Mouse (Mus musculus) embryonic facial prominence, embryonic 11.5 days (tissue): ENCODE data around the gene Dlg2. TPM values are rescaled to one million over a fixed set of nuclear protein-coding genes. Genes with fewer than 3 reads are reported as not detected.

Source experiments
- ATAC-seq: fragments of 200-750 bp; cut with Nextera tagmentation; replicated peaks from 2 replicates; pipeline ENCODE4 v1.8.0; 2017; ENCODE audit warnings: low read depth; ENCODE audit not compliant: insufficient number of reproducible peaks, low FRiP score, low TSS enrichment
- DNase-seq: peaks from one replicate; pipeline ENCODE4 v3.0.0-alpha.2; 2015; ENCODE audit warnings: low spot score
- H3K27ac ChIP-seq: fragments of 300-500 bp; sonication (generic); replicated peaks from 2 replicates; pipeline ENCODE4 v1.5.1; 2014; ENCODE audit warnings: mild to moderate bottlenecking, low read depth, low read length, control low read depth
- H3K27me3 ChIP-seq: fragments of 300-500 bp; sonication (generic); 2 replicates; pipeline ENCODE4 v1.6.1; 2014; ENCODE audit warnings: mild to moderate bottlenecking, low read length, moderate library complexity, mixed read lengths; ENCODE audit not compliant: control insufficient read depth, insufficient read depth
- H3K36me3 ChIP-seq: fragments of 300-500 bp; sonication (generic); replicated peaks from 2 replicates; pipeline ENCODE4 v1.6.1; 2014; ENCODE audit warnings: low read depth, mild to moderate bottlenecking, low read length, moderate library complexity, mixed read lengths; ENCODE audit not compliant: control insufficient read depth, insufficient read depth
- H3K4me1 ChIP-seq: fragments of 300-500 bp; sonication (generic); 2 replicates; pipeline ENCODE4 v1.6.1; 2014; ENCODE audit warnings: low read length, mixed read lengths; ENCODE audit not compliant: control insufficient read depth, insufficient read depth
- H3K4me2 ChIP-seq: fragments of 300-500 bp; sonication (generic); 2 replicates; pipeline ENCODE4 v1.6.1; 2014; ENCODE audit warnings: low read depth, mild to moderate bottlenecking, control low read depth, low read length, moderate library complexity
- H3K4me3 ChIP-seq: fragments of 300-500 bp; sonication (generic); 2 replicates; pipeline ENCODE4 v1.5.1; 2014; ENCODE audit warnings: low read depth, low read length, control low read depth
- H3K9ac ChIP-seq: fragments of 300-500 bp; sonication (generic); replicated peaks from 2 replicates; pipeline ENCODE4 v1.6.1; 2014; ENCODE audit warnings: mild to moderate bottlenecking, control low read depth, low read length
- H3K9me3 ChIP-seq: fragments of 300-500 bp; sonication (generic); replicated peaks from 2 replicates; pipeline ENCODE4 v1.6.1; 2016; ENCODE audit warnings: mild to moderate bottlenecking, low read length, inconsistent platforms, mixed read lengths; ENCODE audit not compliant: control insufficient read depth
- WGBS: fragments of 180-500 bp; shearing (Covaris S2); extraction: QIAGEN DNeasy Blood & Tissue Kit; methylation state at CpG from one replicate; pipeline ENCODE4 v1.1.7; 2014; 5-methylcytosine and 5-hydroxymethylcytosine counted together
- polyA plus RNA-seq: library from polyadenylated mRNA; unstranded; fragments of >200 nt; fragmentation: Nextera tagmentation; extraction: Ambion mirVana; gene quantifications from 2 replicates; pipeline ENCODE4 v1.2.1, GENCODE M21; 2014

Dlg2 gene
- polyA plus RNA-seq, 1 experiment from 2014 or later: 5.3 TPM

GRCm38 (mm10) chr7:91412109-91412508 is 935.6 kb downstream of the Dlg2 start:
- H3K4me1 ChIP-seq: no peaks in the 10 kb centered on the region
- DNase-seq (no peak), ATAC-seq (no peak)
- H3K36me3 ChIP-seq: no peaks in the 10 kb centered on the region
- no peaks in the 10 kb centered on the region for H3K27me3 ChIP-seq
- no peak overlapping the region for H3K9ac ChIP-seq
- no peak overlapping the region for H3K4me3 ChIP-seq
- WGBS: 84% methylated on average over 5 of the region's 5 CpGs
- H3K27ac ChIP-seq: no peak overlapping the region
- no peak overlapping the region for H3K4me2 ChIP-seq
- no peaks in the 10 kb centered on the region for H3K9me3 ChIP-seq

DNA sequence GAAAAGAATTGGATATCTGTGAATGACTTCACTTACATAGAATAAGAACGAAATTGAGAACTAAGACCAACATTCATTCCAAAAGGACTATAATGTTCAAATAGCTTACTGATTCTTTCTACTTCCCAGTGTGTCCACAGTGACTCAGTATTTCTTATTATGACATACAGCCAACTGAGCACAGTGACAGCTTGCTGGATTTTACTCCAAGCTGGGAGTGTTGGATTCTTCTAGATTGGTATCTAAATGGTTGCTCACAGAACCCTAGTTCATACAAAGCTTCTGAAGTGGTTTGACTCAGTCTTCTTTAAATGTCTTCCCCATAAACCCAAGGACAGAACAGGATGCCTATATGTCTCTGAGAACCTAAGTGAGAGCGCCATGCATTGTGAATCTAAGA is 937.7 kb downstream of the Dlg2 start:
- Histone ChIP-seq H3K4me3 (no peak overlapping the region), H3K9ac (no peak overlapping the region), H3K9me3 (no peaks in the 10 kb centered on the region), H3K27ac (no peak overlapping the region), H3K4me2 (no peak overlapping the region), H3K36me3 (no peaks in the 10 kb centered on the region), H3K27me3 (no peaks in the 10 kb centered on the region), H3K4me1 (no peaks in the 10 kb centered on the region)
- DNase-seq: no peak
- WGBS: 82% methylated on average over 2 of the region's 2 CpGs
- ATAC-seq: no peak

- DNase-seq (no peak), ATAC-seq (no peak)
- Histone ChIP-seq H3K27me3 (no peaks in the 10 kb centered on the region), H3K36me3 (no peaks in the 10 kb centered on the region), H3K9me3 (no peaks in the 10 kb centered on the region), H3K4me2 (no peak overlapping the region), H3K27ac (no peak overlapping the region), H3K4me1 (no peaks in the 10 kb centered on the region), H3K4me3 (no peak overlapping the region), H3K9ac (no peak overlapping the region)
- 83% methylated on average over 2 of the region's 2 CpGs for WGBS
Measured at GRCm38 (mm10) chr7:91414749-91415148, 938.3 kb downstream of the Dlg2 start.

DNA sequence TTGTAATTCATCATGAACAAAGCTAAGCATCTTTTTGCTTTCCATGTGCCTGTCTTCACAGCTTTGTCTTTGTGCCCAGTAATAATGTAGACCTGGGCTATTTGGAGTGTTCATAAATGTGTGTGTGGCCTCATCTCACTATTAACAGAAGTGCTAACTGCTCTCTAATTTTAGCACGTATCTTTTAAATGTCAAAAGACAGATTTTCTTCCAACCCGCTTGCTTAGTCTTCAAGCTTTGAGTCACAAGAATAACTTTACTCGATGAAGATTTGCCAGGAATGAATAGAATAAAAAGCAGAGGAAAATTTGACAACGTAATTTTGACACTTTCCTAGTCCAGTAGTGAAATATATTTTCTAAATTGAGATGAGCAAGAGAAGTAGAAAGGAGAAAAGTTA is 943.7 kb downstream of the Dlg2 start:
- WGBS: 89% methylated on average over 4 of the region's 4 CpGs
- ATAC-seq (no peak), DNase-seq (no peak)

DNA sequence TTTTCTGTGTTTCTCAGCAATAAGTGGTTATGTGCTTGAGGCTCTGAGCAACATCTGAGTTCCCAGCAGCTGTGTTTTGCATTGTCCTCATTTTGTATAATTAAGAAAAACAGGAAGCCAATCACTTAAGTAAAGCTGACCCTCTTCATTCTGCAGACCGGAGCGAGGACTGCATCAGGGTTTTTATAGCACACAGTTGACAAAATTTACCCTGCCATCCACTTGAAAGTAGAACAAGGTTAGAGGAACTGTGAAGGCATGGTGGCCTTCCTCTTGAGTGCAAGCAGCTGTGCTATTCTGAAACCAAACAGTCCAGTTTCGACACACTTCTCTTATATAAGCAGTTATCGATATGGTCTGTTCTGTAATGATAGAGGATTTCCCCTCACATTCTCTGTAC is 947.3 kb downstream of the Dlg2 start:
- DNase-seq: no peak
- Histone ChIP-seq H3K9ac (no peak overlapping the region), H3K27me3 (no peaks in the 10 kb centered on the region), H3K4me2 (no peak overlapping the region), H3K9me3 (no peaks in the 10 kb centered on the region), H3K4me1 (no peaks in the 10 kb centered on the region), H3K4me3 (no peak overlapping the region), H3K27ac (no peak overlapping the region), H3K36me3 (no peaks in the 10 kb centered on the region)
- ATAC-seq: no peak
- 55% methylated on average over 4 of the region's 4 CpGs for WGBS

More for the DNA sequence above, 943.7 kb downstream of the Dlg2 start:
- no peaks in the 10 kb centered on the region for H3K9me3 ChIP-seq
- no peak overlapping the region for H3K4me3 ChIP-seq
- no peak overlapping the region for H3K27ac ChIP-seq
- no peak overlapping the region for H3K9ac ChIP-seq
- no peak overlapping the region for H3K4me2 ChIP-seq
- no peaks in the 10 kb centered on the region for H3K4me1 ChIP-seq
- H3K27me3 ChIP-seq: no peaks in the 10 kb centered on the region
- H3K36me3 ChIP-seq: no peaks in the 10 kb centered on the region

DNA sequence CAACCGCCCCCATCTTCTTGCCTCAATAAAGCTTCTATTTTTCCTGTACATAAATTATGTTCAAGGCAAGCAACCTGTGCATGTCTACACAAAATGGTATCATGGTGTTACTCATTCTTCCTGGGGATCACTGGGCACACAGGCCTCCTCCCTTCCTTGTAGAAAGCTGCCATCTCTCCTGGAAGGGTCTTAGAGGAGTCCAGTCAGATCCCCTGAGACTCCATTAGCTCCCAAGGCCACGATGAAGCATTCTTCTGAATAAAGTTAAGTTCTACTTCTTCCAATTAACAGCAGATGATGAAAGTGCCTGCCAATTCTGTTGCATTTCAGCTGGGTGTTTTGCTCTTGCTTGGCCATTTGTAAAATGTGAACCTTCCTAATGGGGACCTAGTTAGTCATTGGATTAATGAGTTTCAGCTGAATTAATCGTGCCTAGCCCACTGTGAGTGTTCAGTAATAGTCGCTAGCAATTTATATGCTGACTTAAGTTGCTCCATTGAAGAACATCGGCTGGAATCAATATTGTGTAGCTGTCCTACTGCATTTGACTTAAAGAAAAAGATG is 953.3 kb downstream of the Dlg2 start:
- Histone ChIP-seq H3K4me3 (no peak overlapping the region), H3K9ac (no peak overlapping the region), H3K4me1 (no peaks in the 10 kb centered on the region), H3K9me3 (no peaks in the 10 kb centered on the region), H3K36me3 (no peaks in the 10 kb centered on the region), H3K27me3 (no peaks in the 10 kb centered on the region), H3K27ac (no peak overlapping the region), H3K4me2 (no peak overlapping the region)
- DNase-seq (no peak), ATAC-seq (no peak)
- WGBS: 77% methylated on average over 5 of the region's 5 CpGs

GRCm38 (mm10) chr7:91431594-91432240 is 955.2 kb downstream of the Dlg2 start:
- no peaks in the 10 kb centered on the region for H3K4me1 ChIP-seq
- 43% methylated on average over 11 of the region's 11 CpGs for WGBS
- no peaks in the 10 kb centered on the region for H3K36me3 ChIP-seq
- H3K9ac ChIP-seq: no peak overlapping the region
- H3K4me2 ChIP-seq: no peak overlapping the region
- H3K27ac ChIP-seq: no peak overlapping the region
- no peak overlapping the region for H3K4me3 ChIP-seq
- DNase-seq (peak; percentile 71), ATAC-seq (no peak; the same call in 1 of the 2 replicates)
- H3K27me3 ChIP-seq: no peaks in the 10 kb centered on the region
- no peaks in the 10 kb centered on the region for H3K9me3 ChIP-seq

- no peak overlapping the region for H3K27ac ChIP-seq
- no peak for DNase-seq
- no peaks in the 10 kb centered on the region for H3K36me3 ChIP-seq
- ATAC-seq: no peak
- H3K9me3 ChIP-seq: no peaks in the 10 kb centered on the region
- no peak overlapping the region for H3K4me3 ChIP-seq
- no peaks in the 10 kb centered on the region for H3K4me1 ChIP-seq
- H3K4me2 ChIP-seq: no peak overlapping the region
- H3K9ac ChIP-seq: no peak overlapping the region
- 94% methylated on average over 4 of the region's 4 CpGs for WGBS
- no peaks in the 10 kb centered on the region for H3K27me3 ChIP-seq
Measured at GRCm38 (mm10) chr7:91432563-91432962, 956.1 kb downstream of the Dlg2 start.
